Mouse (Mus musculus) B cell, adult 62 days (primary cell): ENCODE results near the gene Dph3. TPM values are rescaled to one million over a fixed set of nuclear protein-coding genes. Genes with fewer than 3 reads are reported as not detected.

Source experiments
- total RNA-seq: library from RNA; stranded (reverse); gene quantifications from 4 replicates; pipeline ENCODE4 v1.2.4, GENCODE M21; 2023

Gene Dph3
- 90.7 to 111 TPM (median 104 TPM) in 4 replicates for total RNA-seq

GRCm38 (mm10) chr14:32085486-32086201, at the start of gene Dph3:
Gene Dph3, minus strand, starts transcription at chr14:32085729.

GRCm38 (mm10) chr14:32084761-32085485, 606 bp downstream of the Dph3 start, which contains the start of gene Oxnad1:
Gene Oxnad1, plus strand, starts transcription at chr14:32085374.

Other genes with a start within 250 kb of the Dph3 start
- 0.15 TPM in 1 of 4 replicates, not detected in the others for gene Galnt15, start 56.7 kb downstream of the Dph3 start, total RNA-seq
- 9.7 to 17.7 TPM (median 12.1 TPM) in 4 replicates for gene Oxnad1, start 355 bp downstream of the Dph3 start, total RNA-seq
- not detected in 4 replicates for gene Msmb, start 56.3 kb upstream of the Dph3 start, total RNA-seq
- gene Ncoa4, start 74.1 kb upstream of the Dph3 start, total RNA-seq = 66.7 to 77.8 TPM (median 72.6 TPM) in 4 replicates
- gene Timm23, start 116.2 kb upstream of the Dph3 start, total RNA-seq = 68.7 to 90.4 TPM (median 83.2 TPM) in 4 replicates
- gene Parg, start 116.2 kb upstream of the Dph3 start, total RNA-seq = 54.1 to 65.2 TPM (median 60.9 TPM) in 4 replicates
- gene Ogdhl, start 236.3 kb upstream of the Dph3 start, total RNA-seq = 0.53 TPM in 1 of 4 replicates, not detected in the others